Mouse (Mus musculus) MEL (cell line): ENCODE results near the gene Fkbp5. TPM values are rescaled to one million over a fixed set of nuclear protein-coding genes. Genes with fewer than 3 reads are reported as not detected.

Experiments used
- DNase-seq: peaks from one replicate; pipeline ENCODE4 v3.0.0; 2011; ENCODE audit warnings: low read depth, low spot score
- H3K27ac ChIP-seq: 2 replicates; pipeline ENCODE4 v1.5.1; 2012; ENCODE audit warnings: low read depth, mild to moderate bottlenecking, control low read depth, low read length, moderate library complexity; ENCODE audit not compliant: control insufficient read depth
- H3K27me3 ChIP-seq, 2 experiments: fragments of 150-350 bp in 1 of 2; sonication (generic) in 1 of 2; 2 replicates each; pipeline ENCODE4 v1.6.1; 2012; ENCODE audit warnings: low read length in 2 of 2, mild to moderate bottlenecking in 2 of 2, improper control_type of control experiment in 1 of 2, moderate library complexity in 1 of 2; ENCODE audit not compliant: insufficient read depth in 2 of 2, control insufficient read depth in 1 of 2
- H3K36me3 ChIP-seq, 2 experiments: 2 replicates each; pipeline ENCODE4 v1.6.1; 2012 to 2014; ENCODE audit warnings: low read length in 2 of 2, improper control_type of control experiment in 1 of 2, inconsistent platforms in 1 of 2, mild to moderate bottlenecking in 1 of 2; ENCODE audit not compliant: insufficient read depth in 2 of 2, control insufficient read depth in 1 of 2
- H3K4me1 ChIP-seq, 2 experiments: fragments of 150-350 bp in 1 of 2; sonication (generic) in 1 of 2; 2 replicates each; pipeline ENCODE4 v1.6.1; 2012; ENCODE audit warnings: low read length in 2 of 2, improper control_type of control experiment in 1 of 2, mild to moderate bottlenecking in 1 of 2; ENCODE audit not compliant: insufficient read depth in 2 of 2, control insufficient read depth in 1 of 2
- H3K4me3 ChIP-seq, 2 experiments: fragments of 150-350 bp in 1 of 2; sonication (generic) in 1 of 2; 2 replicates each; pipeline ENCODE4 v1.5.1; 2012; ENCODE audit warnings: low read depth in 2 of 2, low read length in 2 of 2, mild to moderate bottlenecking in 2 of 2, moderate library complexity in 2 of 2, control low read depth in 1 of 2, improper control_type of control experiment in 1 of 2; ENCODE audit not compliant: control insufficient read depth in 1 of 2, insufficient read depth in 1 of 2
- H3K79me2 ChIP-seq: 2 replicates; pipeline ENCODE4 v1.6.1; 2012; ENCODE audit warnings: mild to moderate bottlenecking, low read length, moderate library complexity; ENCODE audit not compliant: control insufficient read depth, poor library complexity, insufficient read depth
- H3K9ac ChIP-seq: 2 replicates; pipeline ENCODE4 v1.6.1; 2012; ENCODE audit warnings: low read depth, mild to moderate bottlenecking, control low read depth, low read length, moderate library complexity; ENCODE audit not compliant: control insufficient read depth, poor library complexity, severe bottlenecking
- H3K9me3 ChIP-seq: fragments of 150-350 bp; sonication (generic); replicated peaks from 2 replicates; pipeline ENCODE4 v1.6.1; 2012; ENCODE audit warnings: mild to moderate bottlenecking, low read length, improper control_type of control experiment, moderate library complexity; ENCODE audit not compliant: insufficient read depth
- CHD2 ChIP-seq: IDR thresholded peaks from 2 replicates; pipeline ENCODE4 v1.6.1; 2011; ENCODE audit warnings: low read length, improper control_type of control experiment
- CTCF ChIP-seq, 3 experiments: IDR thresholded peaks in 2 of 3; conservative IDR thresholded peaks in 1 of 3; 2 replicates each; pipeline ENCODE4 v1.5.1; 2011 to 2012; ENCODE audit warnings: low read length in 3 of 3, low read depth in 2 of 3, mild to moderate bottlenecking in 2 of 3, improper control_type of control experiment in 1 of 3, inconsistent platforms in 1 of 3, mixed read lengths in 1 of 3, moderate library complexity in 1 of 3; ENCODE audit not compliant: control insufficient read depth in 1 of 3, insufficient read depth in 1 of 3, poor library complexity in 1 of 3, severe bottlenecking in 1 of 3
- EP300 ChIP-seq, 2 experiments: IDR thresholded peaks; 2 replicates each; pipeline ENCODE4 v1.6.1; 2011; ENCODE audit warnings: improper control_type of control experiment in 2 of 2, low read length in 2 of 2, low read depth in 1 of 2, mild to moderate bottlenecking in 1 of 2
- GATA1 ChIP-seq: IDR thresholded peaks from 2 replicates; pipeline ENCODE4 v1.6.1; 2011; ENCODE audit warnings: low read depth, low read length, improper control_type of control experiment
- HCFC1 ChIP-seq: IDR thresholded peaks from 2 replicates; pipeline ENCODE4 v1.6.1; 2012; ENCODE audit warnings: low read depth, mild to moderate bottlenecking, inconsistent platforms, low read length, improper control_type of control experiment, moderate library complexity
- KAT2A ChIP-seq: conservative IDR thresholded peaks from 2 replicates; pipeline ENCODE4 v1.6.1; 2012; ENCODE audit warnings: low read depth, low read length, improper control_type of control experiment, inconsistent platforms
- MAFK ChIP-seq: IDR thresholded peaks from 2 replicates; pipeline ENCODE4 v1.6.1; 2011; ENCODE audit warnings: low read depth, mild to moderate bottlenecking, low read length, improper control_type of control experiment, borderline replicate concordance
- MAX ChIP-seq: IDR thresholded peaks from 2 replicates; pipeline ENCODE4 v1.6.1; 2011; ENCODE audit warnings: low read length, improper control_type of control experiment
- MAZ ChIP-seq: IDR thresholded peaks from 2 replicates; pipeline ENCODE4 v1.6.1; 2012; ENCODE audit warnings: low read depth, mild to moderate bottlenecking, inconsistent platforms, low read length, improper control_type of control experiment
- MEF2A ChIP-seq: IDR thresholded peaks from 2 replicates; pipeline ENCODE4 v1.6.1; 2014; ENCODE audit warnings: low read depth, mild to moderate bottlenecking, inconsistent platforms, low read length, improper control_type of control experiment; ENCODE audit not compliant: poor library complexity, insufficient replicate concordance, severe bottlenecking; ENCODE audit errors: extremely low read depth
- MYB ChIP-seq: IDR thresholded peaks from 2 replicates; pipeline ENCODE4 v1.6.1; 2011; ENCODE audit warnings: mild to moderate bottlenecking, low read depth, low read length, improper control_type of control experiment
- NRF1 ChIP-seq: IDR thresholded peaks from 2 replicates; pipeline ENCODE4 v1.6.1; 2014; ENCODE audit warnings: low read depth, mild to moderate bottlenecking, inconsistent platforms, low read length, improper control_type of control experiment, moderate library complexity; ENCODE audit not compliant: poor library complexity, insufficient read depth, severe bottlenecking
- POLR2A ChIP-seq, 2 experiments: IDR thresholded peaks; 2 replicates each; pipeline ENCODE4 v1.6.1; 2011 to 2012; ENCODE audit warnings: low read length in 2 of 2, mild to moderate bottlenecking in 2 of 2, control low read depth in 1 of 2, improper control_type of control experiment in 1 of 2, low read depth in 1 of 2, moderate library complexity in 1 of 2; ENCODE audit not compliant: control insufficient read depth in 1 of 2, insufficient read depth in 1 of 2, poor library complexity in 1 of 2
- POLR2AphosphoS2 ChIP-seq: IDR thresholded peaks from 2 replicates; pipeline ENCODE4 v1.6.1; 2011; ENCODE audit warnings: low read length, improper control_type of control experiment
- POLR2AphosphoS5 ChIP-seq: IDR thresholded peaks from 2 replicates; pipeline ENCODE4 v1.6.1; 2012; ENCODE audit warnings: low read depth, borderline replicate concordance, mild to moderate bottlenecking, inconsistent platforms, low read length, moderate library complexity, mixed read lengths
- RCOR1 ChIP-seq: IDR thresholded peaks from 2 replicates; pipeline ENCODE4 v1.6.1; 2012; ENCODE audit warnings: low read depth, mild to moderate bottlenecking, inconsistent platforms, low read length, improper control_type of control experiment
- TBP ChIP-seq: IDR thresholded peaks from 2 replicates; pipeline ENCODE4 v1.8.0; 2011; ENCODE audit warnings: low read depth, low read length, improper control_type of control experiment
- UBTF ChIP-seq: IDR thresholded peaks from 2 replicates; pipeline ENCODE4 v1.6.1; 2012; ENCODE audit warnings: low read depth, mild to moderate bottlenecking, inconsistent platforms, low read length, improper control_type of control experiment, moderate library complexity, borderline replicate concordance; ENCODE audit not compliant: insufficient read depth
- USF1 ChIP-seq: IDR thresholded peaks from 2 replicates; pipeline ENCODE4 v1.6.1; 2014; ENCODE audit warnings: low read depth, mild to moderate bottlenecking, inconsistent platforms, low read length, improper control_type of control experiment, moderate library complexity
- USF2 ChIP-seq, 2 experiments: IDR thresholded peaks; 2 replicates each; pipeline ENCODE4 v1.6.1; 2011 to 2012; ENCODE audit warnings: improper control_type of control experiment in 2 of 2, low read length in 2 of 2, borderline replicate concordance in 1 of 2, inconsistent platforms in 1 of 2, low read depth in 1 of 2, mild to moderate bottlenecking in 1 of 2; ENCODE audit not compliant: insufficient read depth in 1 of 2
- ZC3H11A ChIP-seq: IDR thresholded peaks from 2 replicates; pipeline ENCODE4 v1.6.1; 2012; ENCODE audit warnings: low read depth, mild to moderate bottlenecking, inconsistent platforms, low read length, improper control_type of control experiment
- ZNF384 ChIP-seq: IDR thresholded peaks from 2 replicates; pipeline ENCODE4 v1.6.1; 2012; ENCODE audit warnings: low read depth, mild to moderate bottlenecking, inconsistent platforms, low read length, improper control_type of control experiment
- polyA plus RNA-seq, 2 experiments: library from polyadenylated mRNA; stranded (reverse) in 1 of 2; unstranded in 1 of 2; fragments of >175 nt in 1 of 2; fragments of >200 nt in 1 of 2; gene quantifications; 2 replicates each; pipeline versions ENCODE4 v1.2.1 to v1.2.4; 2012; ENCODE audit warnings: low replicate concordance in 2 of 2, low read depth in 1 of 2; ENCODE audit not compliant: insufficient read length in 2 of 2, insufficient read depth in 1 of 2, missing spikeins in 1 of 2
- total RNA-seq: library from RNA; depleted of rRNA; stranded (reverse); fragments of 300-350 nt; gene quantifications from 2 replicates; pipeline ENCODE4 v1.2.3, GENCODE M21; 2012

The Fkbp5 gene
- total and polyA plus RNA-seq, 3 experiments = 16.6 to 184 (median 44.3) TPM

- no peak overlapping the region for H3K27ac ChIP-seq
- no peaks in the 10 kb centered on the region for H3K4me1 ChIP-seq
- no peaks in the 10 kb centered on the region for H3K9me3 ChIP-seq
- H3K9ac ChIP-seq = no peak overlapping the region
- no peak for TF ChIP-seq CTCF (IDR thresholded peaks at IDR 0.05 in 2 of 3, conservative IDR thresholded peaks at IDR 0.05 in 1 of 3; ENCODE audit: control insufficient read depth in 1 of 3, insufficient read depth in 1 of 3, low read depth in 2 of 3, low read length in 3 of 3, poor library complexity in 1 of 3, severe bottlenecking in 1 of 3)
- TF ChIP-seq MEF2A = no peak
- TF ChIP-seq UBTF = no peak
- no peak for TF ChIP-seq NRF1
- no peak for TF ChIP-seq RCOR1
- no peak for TF ChIP-seq POLR2AphosphoS5
- TF ChIP-seq POLR2AphosphoS2 = no peak
- no peak for TF ChIP-seq TBP
- TF ChIP-seq HCFC1 = no peak
- no peaks in the 10 kb centered on the region for H3K27me3 ChIP-seq
- H3K36me3 ChIP-seq = no peaks in the 10 kb centered on the region
- H3K79me2 ChIP-seq = no peaks in the 10 kb centered on the region
- no peak for DNase-seq
- no peak overlapping the region for H3K4me3 ChIP-seq
Measured at GRCm38 (mm10) chr17:28495832-28496231, 21.5 kb downstream of the Fkbp5 start.

GRCm38 (mm10) chr17:28491035-28491770 lies 26.1 kb downstream of the Fkbp5 start:
- TF ChIP-seq MAFK (no peak), HCFC1 (no peak), KAT2A (no peak), CHD2 (no peak), CTCF (IDR thresholded peaks at IDR 0.05 in 2 of 3, conservative IDR thresholded peaks at IDR 0.05 in 1 of 3; ENCODE audit: control insufficient read depth in 1 of 3, insufficient read depth in 1 of 3, low read depth in 2 of 3, low read length in 3 of 3, poor library complexity in 1 of 3, severe bottlenecking in 1 of 3) (no peak), MYB (no peak), ZC3H11A (no peak), POLR2A (IDR thresholded peaks at IDR 0.05; ENCODE audit: control insufficient read depth in 1 of 2, insufficient read depth in 1 of 2, low read depth in 1 of 2, low read length in 2 of 2, poor library complexity in 1 of 2) (no peak), USF1 (no peak), MAX (no peak), USF2 (IDR thresholded peaks at IDR 0.05; ENCODE audit: borderline replicate concordance in 1 of 2, insufficient read depth in 1 of 2, low read depth in 1 of 2, low read length in 2 of 2) (no peak), EP300 (IDR thresholded peaks at IDR 0.05; ENCODE audit: low read depth in 1 of 2, low read length in 2 of 2) (no peak), MAZ (no peak), ZNF384 (no peak), GATA1 (no peak)
- H3K27me3 ChIP-seq = no peaks in the 10 kb centered on the region
- no peaks in the 10 kb centered on the region; a peak in 1 of 4 replicates for H3K4me1 ChIP-seq
- H3K79me2 ChIP-seq = no peaks in the 10 kb centered on the region
- no peaks in the 10 kb centered on the region for H3K36me3 ChIP-seq
- no peak overlapping the region for H3K27ac ChIP-seq
- H3K9ac ChIP-seq = no peak overlapping the region
- DNase-seq = no peak
- no peaks in the 10 kb centered on the region for H3K9me3 ChIP-seq
- no peak overlapping the region for H3K4me3 ChIP-seq
